Mouse (Mus musculus): Measurements from ENCODE around the gene Sparc.
"Not testable (repeated sequence)": the region's sequence is repeated elsewhere in the genome, so short reads cannot be mapped to it uniquely, and the experiment has no call there.

Sparc gene

DNA sequence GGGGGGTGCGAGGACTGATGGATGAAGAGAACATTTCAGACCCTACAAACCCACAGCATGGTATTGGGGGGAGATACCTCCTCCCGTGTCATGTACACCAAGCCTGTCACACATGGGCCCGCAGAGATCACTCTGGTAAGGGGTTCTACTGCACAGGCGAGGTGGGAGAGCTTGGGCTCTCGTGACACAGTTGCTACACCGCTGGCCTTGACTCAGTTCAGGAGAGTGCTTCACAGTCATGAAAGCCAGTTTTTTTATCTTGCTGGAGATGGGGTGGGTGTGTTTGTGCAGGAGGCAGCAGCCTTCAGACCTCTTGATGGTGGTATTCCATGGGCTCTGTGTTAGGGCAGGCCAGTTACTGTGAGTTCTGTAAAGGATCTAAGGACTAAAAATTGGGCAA lies 13.1 kb upstream of the Sparc start:
- no peak for DNase-seq (ENCODE audit: low spot score)

DNA sequence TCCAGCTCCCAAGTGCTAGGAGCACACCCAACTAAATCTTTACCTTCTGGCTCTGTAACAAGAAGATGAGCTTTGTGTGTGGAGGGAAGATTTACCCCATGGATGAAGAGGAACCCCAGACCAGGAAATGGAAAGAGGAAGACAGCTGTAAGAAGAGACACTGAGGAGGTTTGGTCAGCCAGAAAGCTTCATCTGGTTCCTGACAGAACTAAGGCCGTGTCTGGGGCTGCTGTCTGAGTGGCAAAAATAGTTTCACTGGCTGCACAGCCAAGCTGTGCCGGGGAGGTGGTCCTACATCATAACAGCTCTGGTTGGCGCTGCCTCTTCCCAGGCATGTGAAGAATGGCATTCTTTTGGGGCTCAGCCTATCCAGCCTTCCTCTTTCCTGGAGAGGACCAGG lies 10.0 kb upstream of the Sparc start:
- no peak for DNase-seq (ENCODE audit: low spot score)

DNA sequence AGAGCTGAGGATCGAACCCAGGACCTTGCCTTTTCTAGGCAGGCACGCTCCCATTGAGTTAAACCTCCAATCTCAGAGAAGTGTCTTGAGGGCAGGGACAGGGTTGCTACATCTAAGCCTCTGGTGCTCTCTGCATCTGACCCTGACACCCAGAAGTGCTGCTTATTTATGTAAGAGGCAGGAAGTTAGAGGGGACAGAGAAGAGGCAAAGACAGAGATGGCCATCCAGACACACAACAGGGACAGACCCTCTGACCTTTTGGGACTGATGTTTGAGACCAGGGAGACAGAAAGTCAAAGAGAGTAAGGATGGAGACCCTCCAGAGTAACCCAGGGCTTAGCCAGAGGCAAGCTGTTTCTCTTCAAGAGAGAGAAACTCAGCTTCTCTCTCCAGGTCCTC lies 7.0 kb upstream of the Sparc start:
- no peak for DNase-seq (ENCODE audit: low spot score)

DNA sequence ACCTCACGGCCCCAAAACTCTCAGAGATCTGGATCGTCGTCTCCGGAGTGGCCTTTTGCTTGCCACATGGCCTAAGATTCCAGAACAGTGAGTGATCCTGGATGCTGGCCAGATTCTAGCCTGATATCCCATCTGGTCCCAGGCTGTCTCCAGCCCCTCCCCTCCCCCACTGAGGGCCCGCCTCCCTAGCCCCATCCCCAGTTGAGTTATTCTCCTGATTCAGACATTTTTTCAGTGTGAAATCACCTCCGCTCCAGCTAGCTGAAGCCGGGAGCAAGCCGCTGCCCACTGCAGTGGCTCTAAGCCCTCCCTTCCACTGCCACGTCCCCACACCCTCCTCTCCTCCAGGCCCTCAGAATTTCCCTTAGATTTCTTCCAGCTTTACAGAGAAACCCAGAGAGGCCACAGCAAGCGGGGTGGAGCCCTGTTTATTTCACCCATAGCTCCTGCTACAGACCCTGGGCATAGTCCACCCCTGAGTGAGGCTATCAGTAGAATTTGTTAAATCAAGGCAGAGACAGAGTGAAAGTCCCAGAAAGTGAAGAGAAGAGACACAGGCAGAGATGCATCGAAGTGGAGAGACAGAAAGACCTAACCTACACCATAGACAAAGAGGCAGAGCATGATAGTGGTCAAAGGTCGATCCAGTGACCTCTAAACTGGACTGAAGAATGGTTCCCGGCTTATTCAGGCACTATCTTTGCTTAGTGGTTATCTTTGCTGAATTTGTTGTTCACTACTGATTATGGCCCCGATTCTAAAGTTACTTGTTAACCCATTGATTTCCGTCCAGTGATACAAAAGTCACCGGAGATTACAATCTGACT lies 5.4 kb upstream of the Sparc start:
- peak; percentile 61 for DNase-seq (ENCODE audit: low spot score)

DNA sequence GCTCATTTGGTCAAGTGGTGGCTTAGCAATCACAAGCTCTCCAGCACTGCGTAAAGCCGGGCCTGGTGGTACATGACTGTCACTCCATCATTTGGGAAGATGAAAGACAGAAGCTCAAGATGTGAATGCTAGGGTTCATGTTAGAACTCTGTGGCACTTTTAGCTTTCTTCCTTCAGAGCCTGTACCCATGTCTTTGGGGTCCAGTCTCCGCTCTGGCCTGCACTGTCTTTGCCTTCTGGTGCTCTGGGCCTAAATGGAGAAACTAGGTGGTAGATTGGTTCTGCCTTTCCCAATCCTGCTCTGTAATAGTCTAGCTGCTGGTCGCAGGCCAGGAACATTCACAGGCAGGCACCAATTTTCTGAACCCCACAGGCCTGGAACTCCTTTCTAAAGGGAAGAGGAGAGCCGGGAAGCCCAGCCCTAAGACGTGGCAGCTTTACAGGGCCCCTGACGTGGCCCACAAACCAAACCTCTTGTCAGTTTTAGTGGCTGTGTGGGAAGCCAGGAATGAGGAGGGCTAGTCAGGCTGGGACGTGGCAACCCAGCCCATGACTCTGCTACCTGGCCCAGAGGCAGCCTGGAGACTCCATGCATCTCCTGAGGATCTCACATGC lies 1.9 kb upstream of the Sparc start:
- no peak for DNase-seq (ENCODE audit: low spot score)

DNA sequence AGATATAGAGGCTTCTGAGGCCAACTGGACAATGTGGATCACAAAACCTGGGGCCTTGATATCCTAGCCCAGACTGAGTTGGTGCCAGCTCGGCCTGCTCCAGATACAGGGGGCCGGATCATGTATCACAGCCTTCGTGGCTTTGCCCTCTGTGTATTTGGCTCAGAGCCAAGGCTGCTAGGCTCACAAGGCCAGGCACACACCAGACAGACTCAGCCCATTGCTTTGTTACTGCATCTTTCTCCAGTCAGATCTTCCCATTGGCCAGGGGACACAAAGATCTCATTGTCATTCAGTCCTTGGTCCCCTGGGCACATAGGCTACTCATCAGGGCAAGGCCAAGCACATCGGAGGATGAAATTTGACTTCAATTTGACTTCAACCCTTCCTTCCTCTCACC lies 773 bp upstream of the Sparc start:
- peak; percentile 57 for DNase-seq (ENCODE audit: low spot score)

DNA sequence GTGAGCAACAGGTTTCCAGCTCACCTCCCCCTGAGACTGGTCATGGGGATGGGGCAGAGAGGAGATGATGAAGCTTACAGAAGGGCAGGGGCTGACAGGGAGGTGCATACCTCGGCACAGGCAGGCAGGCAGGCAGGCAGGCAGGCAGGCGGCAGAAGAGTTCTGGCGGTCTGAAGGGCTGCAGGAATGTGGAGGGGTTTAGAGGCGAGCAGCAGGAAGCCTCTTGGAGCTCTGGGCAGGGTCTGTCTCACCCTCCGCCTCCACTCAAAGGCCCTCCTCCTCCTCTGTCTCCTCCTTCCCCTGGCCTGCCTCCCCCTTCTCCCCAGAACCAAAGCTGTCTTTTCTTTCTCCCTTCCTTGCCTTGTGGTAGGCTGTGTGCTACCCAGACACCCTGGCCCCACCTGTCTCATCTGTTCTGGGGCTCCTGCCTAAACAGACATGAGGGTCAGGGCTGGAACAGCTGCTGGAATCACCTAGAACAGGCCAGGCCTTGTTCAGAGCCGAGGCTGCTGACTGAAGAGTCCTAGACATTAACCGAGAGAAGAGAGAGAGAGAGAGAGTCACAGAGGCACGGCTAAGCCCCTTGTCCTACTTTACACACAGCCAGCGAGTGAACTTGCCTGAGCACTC lies 3.2 kb downstream of the Sparc start:
- DNase-seq (ENCODE audit: low spot score) = peak; percentile 74

DNA sequence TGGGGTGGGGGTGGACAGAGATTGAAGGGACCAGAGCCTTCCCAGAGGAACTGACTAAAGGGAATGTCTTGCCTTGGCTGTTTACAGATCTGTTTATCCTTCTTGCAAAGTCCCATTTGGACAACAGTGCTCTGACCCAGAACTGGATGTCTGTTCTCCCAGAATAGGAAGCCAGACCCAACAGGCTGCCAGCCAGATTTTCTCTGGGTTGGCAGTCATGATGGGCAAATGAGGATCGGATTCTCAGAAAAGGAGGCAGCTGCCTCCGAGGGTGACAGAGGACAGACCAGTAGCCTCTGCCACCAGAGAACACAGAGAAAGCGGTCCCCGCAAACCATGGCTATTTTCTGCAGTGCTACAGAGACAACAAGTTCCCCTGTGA lies 3.7 kb downstream of the Sparc start:
- DNase-seq (ENCODE audit: low spot score) = no peak

DNA sequence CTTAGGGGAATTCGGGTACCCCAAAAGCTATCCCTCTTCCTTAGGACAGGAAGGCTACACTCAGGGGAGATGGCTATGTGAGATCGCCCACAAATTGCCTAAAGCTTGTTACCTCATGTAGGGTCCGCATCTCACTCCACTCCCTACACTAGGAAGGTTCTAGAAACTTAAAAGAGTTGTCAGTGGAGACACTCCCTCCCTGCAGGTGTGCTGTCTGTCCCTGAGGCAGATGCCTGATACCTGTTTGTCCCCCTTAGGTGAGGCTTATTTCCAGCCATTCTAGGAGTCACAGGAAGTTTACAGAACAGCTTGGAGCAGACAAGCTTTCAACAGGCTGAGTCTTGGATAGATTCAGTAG lies 4.3 kb downstream of the Sparc start:
- no peak for DNase-seq (ENCODE audit: low spot score)

DNA sequence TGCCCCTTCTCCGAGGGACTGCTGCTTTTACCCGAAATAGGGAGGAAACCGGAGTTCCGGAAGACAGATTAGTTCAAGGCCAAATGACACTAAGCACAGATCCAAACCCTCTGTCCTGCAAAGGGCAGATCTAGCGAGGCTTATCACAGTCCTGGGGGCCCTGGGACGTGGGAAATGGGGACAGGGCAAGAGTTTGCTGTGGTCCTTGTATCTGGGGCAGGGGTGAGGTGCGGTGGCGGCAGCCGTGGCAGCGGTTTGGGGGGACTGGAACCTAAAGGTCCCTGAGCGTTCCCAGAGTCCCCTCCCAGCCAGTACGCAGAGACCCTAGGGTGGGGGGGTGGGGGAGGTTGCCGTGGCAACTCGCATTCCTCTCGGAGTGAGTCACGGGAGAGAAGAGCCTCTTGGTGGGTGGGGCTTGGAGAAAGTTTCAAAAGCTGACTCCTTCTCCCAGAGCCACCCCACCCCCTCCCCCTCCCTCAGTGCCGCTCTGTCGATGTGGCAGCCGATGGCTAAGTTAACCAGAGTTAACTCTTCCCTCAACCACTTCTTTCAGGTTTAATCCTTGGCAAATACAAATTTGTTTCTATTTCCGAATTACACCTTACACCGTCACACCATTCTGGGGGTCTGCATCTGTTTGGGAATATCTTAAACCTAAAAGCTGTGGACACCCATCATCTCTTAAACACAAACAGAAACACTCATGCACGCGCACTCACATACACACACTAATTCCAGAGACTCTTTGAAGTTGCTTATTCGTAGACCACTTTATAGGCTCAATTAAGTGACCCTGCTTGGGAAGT lies 4.9 kb downstream of the Sparc start:
- peak; percentile 76 for DNase-seq (ENCODE audit: low spot score)

DNA sequence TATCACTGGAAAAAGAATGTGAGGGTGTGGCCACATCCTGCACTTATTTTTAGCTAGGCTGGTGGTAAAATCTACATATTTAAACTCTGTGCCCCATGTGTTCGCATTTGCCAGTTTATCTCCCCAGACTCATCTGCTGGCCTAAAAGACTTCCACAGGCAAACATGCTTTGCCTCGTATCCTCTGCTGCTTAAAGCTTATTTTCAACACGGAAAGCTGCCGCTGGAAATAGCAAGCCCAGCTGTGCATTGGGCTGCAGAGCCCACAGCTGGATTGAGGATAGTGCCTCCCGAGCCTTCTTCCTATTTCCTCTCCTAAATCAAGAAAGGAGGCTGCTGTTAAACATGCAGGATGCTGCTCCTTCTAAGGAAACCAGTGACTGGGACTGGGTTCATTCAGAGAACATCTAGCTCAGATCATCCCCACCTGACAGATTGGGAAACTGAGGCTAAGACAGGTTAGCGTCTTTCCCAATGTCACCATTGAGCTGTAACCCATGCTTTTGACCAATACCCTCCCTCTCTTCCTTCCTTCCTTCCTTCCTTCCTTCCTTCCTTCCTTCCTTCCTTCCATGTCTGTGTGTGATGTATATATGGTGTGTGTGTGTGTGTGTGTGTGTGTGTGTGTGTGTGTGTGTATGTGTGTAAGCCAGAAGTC lies 6.2 kb downstream of the Sparc start:
- DNase-seq (ENCODE audit: low spot score) = no peak

DNA sequence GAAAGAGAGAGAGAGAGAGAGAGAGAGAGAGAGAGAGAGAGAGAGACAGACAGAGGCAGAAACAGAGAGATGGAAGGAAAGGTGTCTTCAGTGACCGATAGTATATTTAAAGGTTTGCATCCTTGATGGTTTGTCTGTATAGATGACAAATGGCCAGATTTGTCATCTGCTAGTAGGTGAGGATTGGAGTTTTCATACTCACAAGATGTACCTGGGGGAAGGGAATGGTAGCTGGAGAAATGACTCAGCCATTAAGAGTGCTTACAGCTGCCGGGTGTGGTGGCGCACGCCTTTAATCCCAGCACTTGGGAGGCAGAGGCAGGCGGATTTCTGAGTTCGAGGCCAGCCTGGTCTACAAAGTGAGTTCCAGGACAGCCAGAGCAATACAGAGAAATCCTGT lies 7.3 kb downstream of the Sparc start:
- not testable (repeated sequence) for DNase-seq (ENCODE audit: low spot score)

DNA sequence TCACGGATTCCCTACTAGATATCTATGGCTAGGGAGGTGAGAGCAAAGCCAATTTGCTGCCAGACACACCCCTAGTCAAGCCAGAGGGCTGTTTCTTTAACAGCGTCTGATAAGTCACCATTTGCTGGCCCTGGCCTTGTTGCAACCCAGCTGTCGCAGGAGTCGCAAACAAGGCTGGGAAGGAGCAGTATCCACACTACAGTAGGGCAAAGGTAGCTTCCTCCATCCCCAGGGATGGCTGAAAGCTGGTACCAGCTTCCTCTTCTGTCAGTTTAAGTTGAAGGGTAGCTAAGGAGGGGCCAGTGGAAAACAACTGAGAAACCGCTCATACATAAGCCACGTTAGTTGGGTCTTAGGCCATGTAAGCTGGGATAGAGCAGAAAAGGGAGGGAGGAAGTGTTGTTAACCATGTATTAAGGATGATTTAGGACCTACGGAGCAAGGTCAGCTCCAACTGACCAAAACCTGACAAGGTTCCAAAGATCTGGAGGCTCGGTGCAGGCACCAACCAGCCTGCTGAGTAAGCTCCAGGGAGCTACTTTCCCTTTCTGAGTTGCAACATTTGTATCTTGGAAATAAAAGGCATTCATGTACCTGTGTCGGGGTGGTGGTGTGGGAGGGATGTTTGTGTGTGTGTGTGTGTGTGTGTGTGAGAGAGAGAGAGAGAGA lies 7.8 kb downstream of the Sparc start:
- no peak for DNase-seq (ENCODE audit: low spot score)

DNA sequence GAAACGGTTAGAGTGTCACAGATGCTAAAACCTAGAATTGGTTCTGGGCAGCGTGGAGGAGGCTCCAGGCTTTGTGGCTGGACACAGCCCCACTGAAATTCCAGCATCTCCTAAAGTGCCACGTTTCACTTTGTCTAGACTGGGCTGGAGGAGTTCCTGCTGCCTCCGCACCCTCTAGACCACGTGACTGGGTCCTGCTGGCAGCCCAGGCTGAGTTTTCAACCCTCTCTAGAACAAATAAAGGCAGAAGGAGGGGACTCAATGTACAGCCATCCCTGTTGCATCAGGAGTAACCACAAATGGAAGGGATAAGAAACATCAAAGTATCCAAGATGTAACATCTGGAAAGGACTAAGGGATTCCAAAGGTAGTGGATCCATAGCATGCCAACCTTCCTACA lies 8.7 kb downstream of the Sparc start:
- no peak for DNase-seq (ENCODE audit: low spot score)

DNA sequence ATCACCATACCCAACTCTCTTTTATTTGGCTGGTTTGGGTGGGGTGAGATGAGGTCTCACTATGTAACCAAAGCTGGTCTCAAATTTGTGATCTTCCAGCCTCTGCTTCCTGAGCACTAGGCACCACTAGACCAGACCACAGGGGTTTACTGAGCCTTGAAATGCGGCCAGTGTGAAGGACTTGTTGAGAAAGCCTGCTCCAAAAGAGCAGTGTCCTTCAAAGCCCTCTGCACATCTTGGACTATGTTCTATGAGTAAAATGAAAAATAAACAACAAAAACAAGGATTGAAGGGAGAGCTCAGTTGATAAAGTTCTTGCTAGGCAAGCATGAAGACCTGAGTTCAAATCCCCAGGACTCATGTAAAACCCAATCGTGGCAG lies 9.6 kb downstream of the Sparc start:
- no peak for DNase-seq (ENCODE audit: low spot score)

DNA sequence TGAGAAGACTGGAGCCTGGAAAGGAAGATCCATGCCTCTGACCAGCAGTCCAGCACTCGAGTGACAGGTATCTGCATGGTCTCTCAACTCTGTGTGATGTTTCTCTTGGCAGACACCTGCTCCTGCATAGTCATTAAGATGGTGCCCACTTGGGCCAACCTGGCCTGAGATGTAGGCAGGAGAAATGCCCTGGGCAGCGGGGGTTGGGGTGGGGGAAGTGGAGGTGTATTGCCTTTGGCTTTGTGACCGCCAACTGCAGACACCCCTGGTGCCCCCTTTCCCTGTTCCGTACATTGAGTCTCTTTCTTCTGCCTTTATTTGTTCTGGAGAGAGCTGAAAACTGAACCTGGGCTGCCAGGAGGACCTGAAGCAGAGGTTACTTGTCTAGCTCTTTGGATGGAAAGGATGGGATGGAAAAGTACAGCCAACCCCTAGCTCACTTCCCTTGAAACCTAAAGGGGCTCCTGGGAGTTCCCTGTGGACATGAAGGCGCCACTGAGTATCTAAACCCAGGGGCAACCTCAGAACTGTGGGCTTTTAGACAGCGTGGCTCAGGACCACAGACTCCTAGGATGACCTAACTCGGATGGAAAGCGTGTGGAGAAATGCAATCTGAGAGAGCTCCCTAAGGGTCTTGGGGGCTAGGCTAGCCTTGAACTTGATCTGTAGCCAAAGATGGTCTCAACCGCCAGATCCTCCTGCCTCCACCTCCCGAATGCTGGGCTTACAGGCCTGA lies 10.1 kb downstream of the Sparc start:
- DNase-seq (ENCODE audit: low spot score) = no peak

DNA sequence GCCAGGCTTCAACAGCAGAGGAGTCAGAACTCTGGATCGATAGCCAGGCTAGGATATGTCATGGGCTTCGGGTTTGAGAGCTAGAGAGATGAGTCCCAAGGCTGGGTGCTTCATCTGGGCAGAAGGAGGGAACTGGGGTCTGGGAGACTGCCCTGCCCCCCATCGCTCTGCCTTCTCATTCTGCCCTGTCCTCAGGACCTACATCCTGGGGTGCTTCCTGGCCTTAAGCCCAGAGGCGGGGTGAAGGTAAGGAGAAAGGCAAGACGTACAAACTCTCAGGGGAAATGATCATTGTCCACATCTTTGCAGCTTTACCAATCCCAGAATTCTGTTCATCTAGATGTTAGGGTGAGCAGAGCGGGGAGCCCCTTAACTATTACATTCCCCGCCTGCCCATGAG lies 10.9 kb downstream of the Sparc start:
- no peak for DNase-seq (ENCODE audit: low spot score)

DNA sequence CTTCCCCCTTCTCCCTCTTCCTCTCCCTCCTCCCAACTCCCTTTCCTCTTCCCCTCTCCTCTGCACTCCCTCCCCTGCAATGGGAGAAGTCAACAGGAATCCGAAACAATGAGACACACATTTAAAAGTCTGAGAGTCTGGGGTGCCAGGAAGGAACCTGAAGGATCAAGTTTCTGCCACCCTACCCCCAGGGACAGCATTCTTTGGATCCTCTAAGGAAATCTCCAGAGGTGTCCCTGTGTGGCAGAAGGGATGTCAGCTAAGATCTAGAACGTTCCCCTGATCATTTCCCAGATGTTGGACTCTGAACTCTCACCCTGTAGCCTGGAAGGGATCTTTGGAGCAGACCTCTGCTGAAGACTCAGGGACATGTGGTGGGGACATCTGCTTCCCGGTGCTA lies 12.5 kb downstream of the Sparc start:
- DNase-seq (ENCODE audit: low spot score) = no peak

DNA sequence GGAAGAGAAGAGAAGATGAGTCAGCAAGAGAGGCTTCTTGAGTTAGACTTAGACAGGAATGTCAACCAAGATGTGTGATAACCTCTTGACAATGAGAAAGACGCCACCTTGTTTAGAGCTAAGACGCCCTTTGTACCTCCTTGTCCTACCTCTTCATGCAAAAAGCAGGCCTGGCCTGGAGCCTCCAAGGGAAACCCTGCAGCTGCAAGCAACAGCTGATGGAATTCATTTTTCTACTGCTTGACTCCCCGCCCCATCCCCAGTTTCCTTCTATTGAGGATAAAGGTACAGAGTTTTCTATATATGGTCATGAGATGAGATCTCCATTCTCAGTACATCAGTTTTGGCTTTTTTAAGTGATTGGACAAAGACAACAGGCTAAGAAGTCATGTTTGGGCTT lies 13.0 kb downstream of the Sparc start:
- DNase-seq (ENCODE audit: low spot score) = no peak

DNA sequence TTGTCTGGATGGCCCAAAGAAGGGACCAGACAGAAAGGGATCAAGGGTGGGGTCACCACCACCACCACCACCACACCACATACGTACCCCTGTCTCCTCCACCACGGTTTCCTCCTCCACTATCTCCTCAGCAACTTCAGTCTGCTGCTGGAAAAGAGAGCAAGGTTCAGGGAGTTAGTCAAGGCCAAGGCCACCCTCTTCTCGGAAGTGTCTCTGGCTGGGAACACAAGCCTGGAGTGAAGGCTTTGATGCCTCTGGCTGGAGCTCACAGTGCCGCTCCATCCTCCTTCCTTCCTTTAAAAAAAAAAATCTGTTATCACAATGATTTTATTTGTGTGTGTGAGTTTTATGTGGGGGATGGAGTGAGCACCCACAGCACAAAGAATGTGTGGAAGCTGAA lies 15.8 kb downstream of the Sparc start:
- no peak for DNase-seq (ENCODE audit: low spot score)

Data from retina, embryonic 14.5 days (tissue).